Mouse (Mus musculus): ENCODE measurements around the gene Tmub1. TPM values are rescaled to one million over a fixed set of nuclear protein-coding genes. Genes with fewer than 3 reads are reported as not detected.
A peak's percentile ranks its signal among the peaks of the same experiment; 100 is the strongest.

Tmub1 gene
- total and polyA plus RNA-seq, 2 experiments from 2014 or later = 50.0 to 78.4 TPM

- 79% methylated on average over 9 of the region's 9 CpGs for WGBS
- H3K36me3 ChIP-seq (ENCODE audit: insufficient read depth, low read length) = peaks cover 32% of the 10 kb centered on the region
Measured at GRCm38 (mm10) chr5:24442029-24442428, 5.6 kb downstream of the Tmub1 start.

DNA sequence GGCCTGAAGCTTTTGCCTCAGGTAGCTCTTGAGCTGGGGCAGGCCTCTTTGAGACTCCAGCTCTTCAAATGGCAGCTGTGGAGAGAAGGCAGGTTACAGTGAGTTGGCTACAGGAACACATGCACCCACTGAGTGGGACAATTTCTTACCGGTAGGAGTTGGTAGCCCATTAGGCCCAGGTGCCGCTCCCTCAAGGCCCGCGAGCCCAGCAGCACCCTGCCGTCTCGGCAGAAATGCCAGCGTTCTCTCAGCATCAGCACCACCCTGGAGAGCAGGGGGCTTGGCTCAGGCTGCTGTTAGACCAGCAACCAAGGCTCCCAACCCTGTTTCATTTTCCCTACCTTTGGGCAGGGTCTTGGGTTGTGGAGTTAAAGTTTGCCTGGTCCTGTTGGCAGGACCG is 6.5 kb downstream of the Tmub1 start:
- Histone ChIP-seq H3K27ac (no peak overlapping the region), H3K36me3 (ENCODE audit: insufficient read depth, low read length) (peaks cover 32% of the 10 kb centered on the region), H3K4me2 (ENCODE audit: low read depth, low read length) (no peak overlapping the region), H3K9me3 (ENCODE audit: low read length) (no peaks in the 10 kb centered on the region), H3K4me1 (ENCODE audit: insufficient read depth, low read length) (peaks cover 10% of the 10 kb centered on the region), H3K27me3 (ENCODE audit: insufficient read depth, low read length) (no peaks in the 10 kb centered on the region), H3K9ac (replicated peaks; ENCODE audit: low read length) (no peak overlapping the region), H3K4me3 (ENCODE audit: low read length) (no peak overlapping the region)
- DNase-seq (ENCODE audit: low spot score) (no peak), ATAC-seq (no peak)
- WGBS = 90% methylated on average over 8 of the region's 8 CpGs
- no peak for TF ChIP-seq CTCF (IDR thresholded peaks at IDR 0.05; ENCODE audit: low read depth)

More at GRCm38 (mm10) chr5:24442029-24442428, 5.6 kb downstream of the Tmub1 start:
- no peak overlapping the region for H3K9ac ChIP-seq (replicated peaks; ENCODE audit: low read length)
- no peaks in the 10 kb centered on the region for H3K9me3 ChIP-seq (ENCODE audit: low read length)
- H3K27ac ChIP-seq = no peak overlapping the region
- H3K4me1 ChIP-seq (ENCODE audit: insufficient read depth, low read length) = peaks cover 10% of the 10 kb centered on the region
- H3K27me3 ChIP-seq (ENCODE audit: insufficient read depth, low read length) = no peaks in the 10 kb centered on the region
- DNase-seq (ENCODE audit: low spot score) (no peak), ATAC-seq (no peak)
- TF ChIP-seq CTCF (IDR thresholded peaks at IDR 0.05; ENCODE audit: low read depth) = no peak
- H3K4me3 ChIP-seq (ENCODE audit: low read length) = no peak overlapping the region
- no peak overlapping the region for H3K4me2 ChIP-seq (ENCODE audit: low read depth, low read length)

GRCm38 (mm10) chr5:24433993-24434392 is 13.7 kb downstream of the Tmub1 start:
- no peak overlapping the region for H3K9ac ChIP-seq (replicated peaks; ENCODE audit: low read length)
- TF ChIP-seq CTCF (IDR thresholded peaks at IDR 0.05; ENCODE audit: low read depth) = no peak
- DNase-seq (ENCODE audit: low spot score) (no peak), ATAC-seq (no peak)
- no peak overlapping the region for H3K4me3 ChIP-seq (ENCODE audit: low read length)
- no peak overlapping the region for H3K27ac ChIP-seq
- peaks cover 30% of the 10 kb centered on the region for H3K36me3 ChIP-seq (ENCODE audit: insufficient read depth, low read length)
- no peaks in the 10 kb centered on the region for H3K9me3 ChIP-seq (ENCODE audit: low read length)
- no peak overlapping the region for H3K4me2 ChIP-seq (ENCODE audit: low read depth, low read length)
- H3K27me3 ChIP-seq (ENCODE audit: insufficient read depth, low read length) = no peaks in the 10 kb centered on the region
- H3K4me1 ChIP-seq (ENCODE audit: insufficient read depth, low read length) = no peaks in the 10 kb centered on the region
- WGBS = 91% methylated on average over 8 of the region's 8 CpGs

DNA sequence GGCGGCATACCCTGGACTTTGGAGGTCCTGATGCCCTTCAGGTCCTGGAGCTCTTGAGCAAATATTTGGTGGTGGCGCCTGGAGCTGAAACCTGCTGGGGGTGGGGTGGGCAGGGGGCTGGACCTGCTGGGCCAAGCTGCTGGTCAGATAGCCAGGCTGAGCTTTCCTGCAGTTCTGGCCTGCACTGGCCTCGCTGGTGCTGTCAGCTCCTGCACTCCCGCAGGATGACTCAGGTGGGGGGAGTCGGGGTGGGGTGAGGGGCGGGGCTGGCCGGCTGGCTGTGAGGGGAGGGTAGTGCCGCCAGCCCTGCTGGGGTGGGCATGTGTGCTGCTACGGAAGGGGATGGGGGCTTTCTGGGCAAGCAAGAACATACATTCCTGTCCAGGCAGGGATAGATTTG is 19.1 kb downstream of the Tmub1 start:
- Histone ChIP-seq H3K36me3 (ENCODE audit: insufficient read depth, low read length) (peaks cover 26% of the 10 kb centered on the region; the same call in 1 of the 2 replicates), H3K9me3 (ENCODE audit: low read length) (no peaks in the 10 kb centered on the region), H3K4me3 (ENCODE audit: low read length) (no peak overlapping the region), H3K4me2 (ENCODE audit: low read depth, low read length) (peak overlapping the region; percentile 31), H3K27me3 (ENCODE audit: insufficient read depth, low read length) (no peaks in the 10 kb centered on the region), H3K9ac (replicated peaks; ENCODE audit: low read length) (no peak overlapping the region), H3K27ac (no peak overlapping the region), H3K4me1 (ENCODE audit: insufficient read depth, low read length) (peaks cover 5% of the 10 kb centered on the region; the same call in 1 of the 2 replicates)
- ATAC-seq (no peak), DNase-seq (ENCODE audit: low spot score) (no peak)
- WGBS = 22% methylated on average over 9 of the region's 9 CpGs
- TF ChIP-seq CTCF (IDR thresholded peaks at IDR 0.05; ENCODE audit: low read depth) = no peak

DNA sequence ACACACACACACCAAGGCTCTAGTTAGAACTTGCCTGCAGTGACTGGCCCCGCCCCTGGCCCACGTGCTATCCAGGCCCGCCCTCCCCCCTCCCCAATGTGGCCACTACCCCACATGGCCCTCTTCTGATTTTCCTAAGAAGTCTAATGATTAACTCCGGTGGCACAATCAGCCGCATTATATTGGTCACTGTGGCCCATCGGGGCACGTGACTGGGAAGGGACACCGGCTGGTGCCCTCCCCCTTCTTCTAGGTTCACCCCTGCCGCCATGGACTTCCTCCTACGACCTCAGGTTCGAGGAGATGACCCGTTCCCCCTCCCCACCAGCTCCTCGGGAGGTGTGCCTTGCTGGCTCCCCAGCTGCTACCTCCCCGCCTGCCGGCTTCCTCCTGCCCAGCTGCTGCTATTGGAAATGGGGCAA is 19.7 kb downstream of the Tmub1 start:
- Histone ChIP-seq H3K4me1 (ENCODE audit: insufficient read depth, low read length) (peaks cover 5% of the 10 kb centered on the region; the same call in 1 of the 2 replicates), H3K4me2 (ENCODE audit: low read depth, low read length) (peak overlapping the region; percentile 31), H3K9me3 (ENCODE audit: low read length) (no peaks in the 10 kb centered on the region), H3K36me3 (ENCODE audit: insufficient read depth, low read length) (peaks cover 23% of the 10 kb centered on the region; the same call in 1 of the 2 replicates), H3K9ac (replicated peaks; ENCODE audit: low read length) (no peak overlapping the region), H3K27me3 (ENCODE audit: insufficient read depth, low read length) (no peaks in the 10 kb centered on the region), H3K27ac (no peak overlapping the region), H3K4me3 (ENCODE audit: low read length) (no peak overlapping the region)
- DNase-seq (ENCODE audit: low spot score) (no peak), ATAC-seq (no peak)
- 12% methylated on average over 15 of the region's 15 CpGs for WGBS
- no peak for TF ChIP-seq CTCF (IDR thresholded peaks at IDR 0.05; ENCODE audit: low read depth)

GRCm38 (mm10) chr5:24427285-24427633 is 20.4 kb downstream of the Tmub1 start:
- no peak overlapping the region for H3K4me3 ChIP-seq (ENCODE audit: low read length)
- no peaks in the 10 kb centered on the region for H3K27me3 ChIP-seq (ENCODE audit: insufficient read depth, low read length)
- H3K36me3 ChIP-seq (ENCODE audit: insufficient read depth, low read length) = peaks cover 16% of the 10 kb centered on the region; the same call in 1 of the 2 replicates
- 22% methylated on average over 12 of the region's 12 CpGs for WGBS
- TF ChIP-seq CTCF (IDR thresholded peaks at IDR 0.05; ENCODE audit: low read depth) = no peak
- peak overlapping the region; percentile 87; the same call in 1 of the 2 replicates for H3K4me2 ChIP-seq (ENCODE audit: low read depth, low read length)
- H3K9ac ChIP-seq (replicated peaks; ENCODE audit: low read length) = no peak overlapping the region
- H3K27ac ChIP-seq = no peak overlapping the region; the same call in 1 of the 2 replicates
- H3K4me1 ChIP-seq (ENCODE audit: insufficient read depth, low read length) = peaks cover 12% of the 10 kb centered on the region
- DNase-seq (ENCODE audit: low spot score) = no peak
- no peaks in the 10 kb centered on the region for H3K9me3 ChIP-seq (ENCODE audit: low read length)
- ATAC-seq = no peak

GRCm38 (mm10) chr5:24426556-24427284 is 20.9 kb downstream of the Tmub1 start:
- H3K27me3 ChIP-seq (ENCODE audit: insufficient read depth, low read length) = no peaks in the 10 kb centered on the region
- no peak overlapping the region for H3K27ac ChIP-seq
- no peak for TF ChIP-seq CTCF (IDR thresholded peaks at IDR 0.05; ENCODE audit: low read depth)
- H3K4me1 ChIP-seq (ENCODE audit: insufficient read depth, low read length) = peaks cover 12% of the 10 kb centered on the region
- peak overlapping the region; percentile 87 for H3K4me2 ChIP-seq (ENCODE audit: low read depth, low read length)
- peak overlapping the region; percentile 68; the same call in 1 of the 2 replicates for H3K4me3 ChIP-seq (ENCODE audit: low read length)
- WGBS = 15% methylated on average over 9 of the region's 9 CpGs
- no peaks in the 10 kb centered on the region for H3K9me3 ChIP-seq (ENCODE audit: low read length)
- DNase-seq (ENCODE audit: low spot score) (no peak), ATAC-seq (no peak)
- peaks cover 10% of the 10 kb centered on the region; the same call in 1 of the 2 replicates for H3K36me3 ChIP-seq (ENCODE audit: insufficient read depth, low read length)
- H3K9ac ChIP-seq (replicated peaks; ENCODE audit: low read length) = no peak overlapping the region

All from hindbrain, postnatal 0 days (tissue).